Mouse (Mus musculus): ENCODE results near the gene Ubqln3.

The Ubqln3 gene

DNA sequence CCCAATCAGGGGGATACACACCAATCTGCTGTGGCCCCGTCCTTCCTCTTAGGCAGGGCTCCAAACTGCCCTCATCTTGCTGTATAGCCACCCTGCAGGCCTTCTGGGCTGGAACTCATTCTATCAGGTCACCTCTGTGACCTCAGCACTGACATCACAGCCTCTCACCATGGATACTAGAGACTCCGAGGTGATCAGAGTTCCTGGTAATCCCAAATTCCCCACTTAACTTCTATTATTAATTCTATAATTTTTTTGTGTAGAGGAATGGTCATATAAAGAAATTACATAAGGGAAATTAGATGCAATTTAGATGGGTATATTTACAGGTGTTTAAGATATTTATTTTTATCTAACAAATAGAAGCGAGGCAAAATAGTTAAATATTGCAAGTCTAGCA is at the start of gene Ubqln3:
TSS of gene Ubqln3 (minus strand) at position 101 of the 400 bp plus-strand sequence.
- no peak for DNase-seq

DNA sequence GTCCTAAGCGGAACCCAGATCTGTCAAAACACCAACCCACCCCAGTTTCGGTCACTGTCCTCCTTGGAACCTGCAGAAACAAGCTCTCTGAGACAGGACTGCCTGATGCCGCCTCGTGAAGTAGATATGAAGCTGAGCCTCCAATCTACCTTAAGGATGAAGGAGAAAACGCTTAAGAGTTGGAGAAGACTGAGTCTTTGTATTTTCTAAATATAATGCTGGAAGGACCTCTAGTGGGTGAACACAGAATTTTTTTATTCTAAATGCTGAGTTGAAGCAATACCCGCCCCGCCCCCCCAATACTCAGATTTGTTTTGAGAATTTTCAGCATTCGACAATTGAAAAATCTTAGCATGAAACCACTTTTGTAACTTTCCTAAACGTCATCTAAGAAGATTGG is 48.2 kb upstream of the Ubqln3 start:
- DNase-seq = no peak

DNA sequence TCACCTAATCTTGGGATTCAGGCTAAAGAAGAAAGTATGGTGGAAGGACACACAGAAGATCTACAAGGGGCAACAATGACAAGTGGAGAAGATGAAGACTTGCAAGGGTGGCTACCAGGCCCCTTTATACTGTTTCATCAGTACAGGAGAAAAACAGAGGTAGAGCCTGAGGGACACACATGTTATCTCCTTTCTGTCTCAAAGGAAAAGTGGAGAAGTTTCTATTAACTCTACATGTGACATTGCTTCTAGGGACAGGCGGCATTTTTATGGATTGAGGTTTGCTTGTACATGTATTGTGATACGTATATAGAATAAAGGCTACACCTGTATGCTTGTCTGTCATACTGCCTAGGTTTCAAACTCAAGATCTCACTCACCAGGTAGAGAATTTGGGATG is 40.2 kb upstream of the Ubqln3 start, which contains the start of gene Olfr648:
TSS of gene Olfr648 (minus strand) at position 101 of the 400 bp plus-strand sequence.
- DNase-seq = no peak

DNA sequence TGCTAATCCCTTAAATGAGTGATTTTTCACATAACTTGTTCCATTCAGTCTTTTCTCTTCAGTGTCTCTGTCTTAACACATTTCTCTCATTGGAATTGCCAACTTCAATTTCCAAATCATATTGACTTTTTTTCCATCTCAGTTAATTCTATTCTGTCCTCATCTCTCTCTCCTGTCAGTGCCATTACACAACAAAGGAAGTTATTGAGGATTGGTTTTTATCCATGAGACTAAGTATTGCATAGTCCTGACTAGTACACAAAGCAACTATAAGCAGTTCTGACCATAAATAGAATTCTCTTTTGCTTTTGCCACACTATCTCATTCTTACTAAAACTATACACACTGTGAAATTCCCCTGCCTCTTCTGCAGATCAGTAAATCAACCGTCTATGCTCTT is 36.0 kb upstream of the Ubqln3 start:
- no peak for DNase-seq

DNA sequence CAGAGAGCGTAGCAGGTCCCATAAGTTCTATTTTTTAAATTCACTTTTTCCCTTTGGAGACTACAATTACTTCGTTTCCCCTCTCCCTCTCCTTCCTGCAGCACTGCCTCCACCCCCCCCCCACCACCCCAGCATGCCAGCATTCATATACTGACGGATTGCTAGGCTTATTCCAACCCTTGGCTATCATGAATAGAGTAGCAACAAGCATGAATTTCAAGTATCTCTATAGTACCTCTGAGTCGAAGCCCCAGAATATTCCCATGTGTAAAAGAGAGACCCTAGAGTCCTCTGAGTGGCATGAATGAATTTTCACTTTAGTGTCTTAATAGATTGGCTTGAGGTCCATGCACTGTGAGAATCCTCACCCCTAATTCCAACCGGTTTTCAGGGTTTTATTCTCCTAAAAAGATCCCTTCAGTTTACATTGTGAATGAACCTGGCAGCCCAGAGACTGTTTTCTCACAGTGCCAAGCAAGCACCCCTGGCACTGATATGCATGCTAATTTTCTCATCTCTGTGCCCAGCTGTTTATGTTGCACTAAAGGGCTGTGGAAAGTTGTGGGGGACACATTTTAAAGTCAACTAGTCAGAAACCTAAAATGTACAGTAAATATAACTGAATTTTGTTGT is 35.5 kb upstream of the Ubqln3 start:
- DNase-seq = no peak

DNA sequence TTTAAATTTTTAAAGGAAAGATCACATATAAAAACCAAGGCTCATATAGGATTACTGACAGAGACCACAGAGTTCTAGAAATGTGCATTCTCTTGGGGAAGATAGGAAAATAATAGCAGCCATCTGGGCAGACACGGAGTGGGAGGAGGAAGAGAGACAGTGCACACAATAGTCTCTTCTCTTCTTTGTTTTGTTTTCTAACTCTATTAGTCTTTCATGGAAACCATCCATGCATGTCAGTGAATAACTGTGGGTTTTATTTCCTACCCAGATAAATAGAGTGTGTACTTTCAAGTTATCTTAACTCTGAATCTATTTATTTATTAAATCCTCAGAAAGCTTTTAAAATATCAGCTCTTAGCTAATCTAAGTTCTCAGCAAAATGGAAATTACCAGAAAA is 32.0 kb upstream of the Ubqln3 start:
- DNase-seq = no peak

DNA sequence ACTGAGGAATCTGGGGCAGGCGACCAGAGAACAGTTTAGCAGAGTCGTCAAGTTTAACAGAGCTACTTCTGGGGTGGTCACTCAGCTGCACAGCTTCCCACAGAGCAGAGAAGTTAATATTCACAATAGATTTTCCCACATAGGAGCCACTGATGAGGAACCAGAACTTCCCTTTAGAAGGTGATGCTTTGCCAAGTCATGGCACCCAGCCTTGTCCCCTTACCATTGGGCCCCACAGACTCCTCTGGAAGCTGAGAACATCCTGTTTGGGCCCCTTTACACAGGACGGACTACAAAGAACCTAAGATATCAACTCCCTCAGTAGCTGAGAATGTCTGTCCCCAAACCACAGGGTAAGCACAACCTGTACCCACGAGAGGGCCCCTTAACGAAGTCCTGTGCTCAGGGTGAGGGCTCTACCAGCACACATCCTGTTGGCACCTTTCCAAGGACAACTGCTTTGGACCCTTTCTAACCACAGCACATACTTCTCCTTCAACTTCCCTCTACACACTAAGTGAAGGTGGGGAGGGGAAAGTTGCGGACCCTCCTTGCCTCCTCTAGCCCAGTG is 26.6 kb upstream of the Ubqln3 start:
- DNase-seq = no peak

DNA sequence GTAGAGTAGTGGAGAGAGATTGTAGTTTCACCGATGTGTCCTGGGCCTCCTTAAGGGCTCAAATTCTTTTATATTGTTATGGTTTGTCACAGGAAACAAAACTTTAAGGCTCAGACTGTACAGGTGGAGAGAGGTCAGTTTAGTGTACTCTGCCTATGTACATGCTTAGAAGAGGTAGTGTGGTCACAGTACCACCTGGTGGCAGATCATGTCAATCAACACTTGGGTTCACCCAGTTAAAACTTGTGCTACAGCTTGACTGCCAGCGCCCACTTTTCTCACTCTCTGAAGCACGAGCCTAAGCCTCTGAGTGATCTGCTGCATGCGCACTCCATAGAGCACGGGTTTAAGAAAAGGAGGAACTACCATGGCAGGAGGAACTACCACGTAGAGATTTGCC is 24.0 kb upstream of the Ubqln3 start:
- DNase-seq = no peak

DNA sequence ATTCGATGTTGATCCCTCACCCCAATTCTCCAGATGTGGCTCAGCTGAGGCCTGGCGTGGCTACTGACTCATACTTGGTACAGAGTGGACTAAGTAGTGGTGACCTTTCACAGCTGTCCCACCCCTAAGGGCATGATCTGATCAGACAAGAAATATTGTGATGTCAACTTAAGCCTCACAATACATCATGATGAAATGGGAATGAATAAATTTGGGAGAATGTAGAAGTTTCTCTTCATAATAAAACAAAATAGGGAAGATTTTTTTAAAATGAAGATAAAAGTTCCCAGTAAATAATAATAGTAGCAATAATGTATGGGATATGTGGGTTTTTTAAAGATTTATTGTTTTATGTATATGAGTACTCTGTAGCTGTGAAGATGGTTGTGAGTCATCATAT is 7.4 kb upstream of the Ubqln3 start, which contains the start of gene Ubqlnl:
TSS of gene Ubqlnl (minus strand) at position 101 of the 400 bp plus-strand sequence.
- DNase-seq = no peak

DNA sequence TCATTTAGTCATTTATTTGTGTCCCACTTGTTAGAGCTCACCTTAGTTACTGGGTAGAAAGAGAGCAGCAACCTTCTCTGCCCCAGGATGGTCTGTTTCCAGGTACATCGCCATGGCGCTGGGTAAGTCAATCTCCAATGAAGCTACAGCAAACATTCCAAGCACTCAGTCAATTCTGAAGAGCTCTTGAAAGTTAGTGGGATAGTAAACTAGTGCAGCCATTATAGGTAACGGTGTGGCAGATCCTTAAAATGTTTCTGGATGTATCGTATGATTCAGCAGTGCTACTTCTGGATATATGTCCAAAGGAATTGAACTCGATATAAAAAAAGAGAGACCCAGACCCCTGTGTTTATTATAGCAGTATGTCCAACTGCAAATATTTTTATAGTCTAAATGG is 5.8 kb downstream of the Ubqln3 start, which contains the start of gene Olfr643:
TSS of gene Olfr643 (minus strand) at position 101 of the 400 bp plus-strand sequence.
- DNase-seq = no peak

DNA sequence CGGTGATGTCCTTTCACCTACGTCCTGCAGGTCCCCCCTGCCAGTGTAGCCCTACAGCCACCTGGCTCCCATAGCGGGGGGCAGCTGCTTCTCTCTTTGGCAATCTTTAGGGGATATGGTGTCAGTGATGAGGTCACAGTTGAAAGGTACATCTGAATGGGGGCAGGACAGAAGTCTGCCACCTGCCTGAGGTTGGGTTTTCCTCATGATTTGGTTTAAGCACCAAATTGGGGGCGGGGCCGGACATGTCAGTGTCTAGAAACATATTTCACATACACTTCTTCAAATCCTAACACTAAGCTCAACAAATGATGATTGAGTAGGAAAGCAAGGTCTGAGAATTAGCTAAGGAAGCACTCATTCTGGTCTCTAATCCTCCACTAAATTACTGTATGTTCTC is 13.4 kb downstream of the Ubqln3 start, which contains the start of gene Ubqln5:
TSS of gene Ubqln5 (minus strand) at position 101 of the 400 bp plus-strand sequence.
- no peak for DNase-seq

DNA sequence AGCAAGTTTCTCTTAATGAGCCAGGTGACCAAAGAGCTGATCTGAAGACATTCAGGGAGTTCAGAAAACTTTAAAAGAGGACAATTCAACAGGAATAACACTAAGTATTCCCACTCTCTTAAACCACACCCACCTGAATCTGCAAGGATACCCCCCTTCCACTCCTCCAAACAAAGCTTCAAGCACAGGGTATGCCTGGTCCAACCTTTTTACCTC is 38.4 kb downstream of the Ubqln3 start, which contains the start of gene Olfr646:
TSS of gene Olfr646 (plus strand) at position 117 of the 216 bp plus-strand sequence.
- no peak for DNase-seq

DNA sequence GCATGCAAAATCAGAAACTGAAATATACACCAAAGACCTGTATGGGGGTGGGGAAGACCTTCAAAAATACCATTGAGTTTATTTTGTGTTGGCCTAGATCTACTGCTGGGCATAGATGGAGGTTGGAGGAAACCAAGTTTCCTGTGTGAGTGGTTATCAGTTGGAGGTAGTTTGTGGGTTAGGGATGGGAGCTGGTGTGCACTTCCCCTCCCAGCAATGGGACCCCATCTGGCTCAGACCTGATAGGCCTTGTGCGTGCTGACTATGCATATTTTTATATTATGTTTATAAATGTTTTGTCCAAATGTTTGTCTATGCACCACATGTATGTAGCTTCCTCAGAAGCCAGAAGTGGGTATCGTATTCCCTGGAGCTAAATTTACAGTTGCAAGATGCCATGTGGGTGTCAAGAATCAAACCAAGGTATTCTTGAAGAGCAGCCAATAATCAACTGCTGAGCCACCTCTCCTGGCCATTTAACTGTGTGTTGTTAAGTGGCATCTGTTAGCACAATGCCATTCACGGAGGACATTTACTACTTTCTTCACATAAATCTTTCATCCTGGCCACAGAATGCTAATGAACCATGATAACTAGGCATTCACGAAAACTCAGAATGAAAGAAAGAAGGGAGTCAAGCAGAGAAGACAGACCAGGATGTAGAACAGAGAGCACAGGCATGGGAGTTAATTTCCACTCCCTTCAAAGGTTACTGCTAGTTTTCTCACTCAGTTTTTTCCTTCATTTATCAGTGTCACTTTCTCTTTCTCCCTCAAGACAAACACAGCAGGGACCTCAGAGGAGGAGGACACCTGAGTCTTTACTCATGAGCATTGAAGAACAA is 38.9 kb downstream of the Ubqln3 start:
- no peak for DNase-seq
